Mouse (Mus musculus): ENCODE measurements around the gene Lsm2. TPM values are rescaled to one million over a fixed set of nuclear protein-coding genes. Genes with fewer than 3 reads are reported as not detected.
"Not testable (repeated sequence)": the region's sequence is repeated elsewhere in the genome, so short reads cannot be mapped to it uniquely, and the experiment has no call there.

The Lsm2 gene
- polyA plus RNA-seq, 1 experiment from 2014 or later, result 219 TPM

- Histone ChIP-seq H3K4me3 (ENCODE audit: low read depth, low read length) (peak overlapping the region; percentile 89; the same call in 1 of the 2 replicates), H3K9ac (replicated peaks; ENCODE audit: low read length) (no peak overlapping the region; the same call in 1 of the 2 replicates), H3K27me3 (ENCODE audit: control insufficient read depth, insufficient read depth, low read length) (no peaks in the 10 kb centered on the region), H3K27ac (replicated peaks; ENCODE audit: low read depth, low read length) (no peak overlapping the region), H3K4me1 (ENCODE audit: control insufficient read depth, insufficient read depth, low read length) (peaks cover 3% of the 10 kb centered on the region; the same call in 1 of the 2 replicates), H3K4me2 (ENCODE audit: low read depth, low read length) (peak overlapping the region; percentile 98), H3K36me3 (replicated peaks; ENCODE audit: control insufficient read depth, insufficient read depth, low read depth, low read length) (peaks cover 7% of the 10 kb centered on the region; the same call in 1 of the 2 replicates), H3K9me3 (replicated peaks; ENCODE audit: control insufficient read depth, low read length) (no peaks in the 10 kb centered on the region)
- WGBS, result 66% methylated on average over 9 of the region's 9 CpGs
- DNase-seq (ENCODE audit: low spot score), result no peak
- no peak for ATAC-seq (replicated peaks; ENCODE audit: insufficient number of reproducible peaks, low FRiP score, low TSS enrichment, low read depth)
These were observed 21.6 kb downstream of the Lsm2 start for GRCm38 (mm10) chr17:35003022-35003838.

DNA sequence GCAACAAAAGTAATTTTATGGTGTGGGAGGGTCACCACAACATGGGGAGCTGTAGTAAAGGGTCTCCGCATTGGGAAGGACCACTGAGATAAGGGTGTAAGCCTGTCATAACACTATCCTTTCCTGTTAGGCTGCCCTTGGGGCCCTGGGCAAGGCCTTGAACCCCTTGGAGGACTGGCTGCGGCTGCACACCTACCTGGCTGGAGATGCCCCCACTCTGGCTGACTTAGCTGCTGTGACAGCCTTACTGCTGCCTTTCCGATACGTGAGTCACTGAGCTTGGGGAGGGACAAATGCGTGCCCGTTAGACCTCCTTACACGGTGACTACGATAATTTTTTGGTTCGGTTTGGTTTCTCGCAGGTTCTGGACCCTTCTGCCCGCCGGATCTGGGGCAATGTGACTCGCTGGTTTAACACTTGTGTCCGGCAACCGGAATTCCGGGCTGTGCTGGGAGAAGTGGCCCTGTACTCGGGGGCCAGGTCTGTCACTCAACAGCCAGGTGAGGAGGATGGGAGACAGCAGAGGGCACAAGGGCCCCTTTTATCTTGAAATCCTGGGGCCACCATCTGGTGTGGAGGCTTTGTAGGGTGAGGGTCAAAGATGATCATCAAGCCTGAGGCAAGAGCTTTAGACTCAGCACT lies 22.5 kb downstream of the Lsm2 start:
- WGBS, result 93% methylated on average over 17 of the region's 17 CpGs
- Histone ChIP-seq H3K4me3 (ENCODE audit: low read depth, low read length) (no peak overlapping the region), H3K27ac (replicated peaks; ENCODE audit: low read depth, low read length) (no peak overlapping the region), H3K36me3 (replicated peaks; ENCODE audit: control insufficient read depth, insufficient read depth, low read depth, low read length) (peaks cover 7% of the 10 kb centered on the region), H3K9me3 (replicated peaks; ENCODE audit: control insufficient read depth, low read length) (no peaks in the 10 kb centered on the region), H3K4me2 (ENCODE audit: low read depth, low read length) (no peak overlapping the region), H3K4me1 (ENCODE audit: control insufficient read depth, insufficient read depth, low read length) (peaks cover 3% of the 10 kb centered on the region; the same call in 1 of the 2 replicates), H3K27me3 (ENCODE audit: control insufficient read depth, insufficient read depth, low read length) (no peaks in the 10 kb centered on the region), H3K9ac (replicated peaks; ENCODE audit: low read length) (no peak overlapping the region)
- DNase-seq (ENCODE audit: low spot score) (no peak), ATAC-seq (replicated peaks; ENCODE audit: insufficient number of reproducible peaks, low FRiP score, low TSS enrichment, low read depth) (no peak)

DNA sequence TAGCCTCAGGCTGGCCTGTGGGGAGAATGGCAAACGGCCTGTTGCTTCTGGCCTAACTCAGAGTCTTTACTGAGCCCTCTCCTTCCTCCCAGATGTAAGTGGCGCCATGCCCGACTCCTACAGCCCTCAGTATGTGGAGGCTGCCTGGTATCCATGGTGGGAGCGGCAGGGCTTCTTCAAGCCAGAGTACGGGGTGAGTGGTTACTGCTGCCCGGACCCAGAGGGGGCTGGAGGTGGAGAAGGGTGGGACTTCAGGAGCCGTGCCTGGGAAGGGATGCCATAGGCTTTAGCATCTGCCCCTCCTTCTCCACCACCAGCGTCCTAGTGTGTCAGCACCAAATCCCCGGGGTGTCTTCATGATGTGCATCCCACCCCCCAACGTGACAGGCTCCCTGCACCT lies 23.5 kb downstream of the Lsm2 start:
- no peaks in the 10 kb centered on the region for H3K27me3 ChIP-seq (ENCODE audit: control insufficient read depth, insufficient read depth, low read length)
- no peak overlapping the region for H3K4me3 ChIP-seq (ENCODE audit: low read depth, low read length)
- DNase-seq (ENCODE audit: low spot score), result no peak
- no peak overlapping the region for H3K4me2 ChIP-seq (ENCODE audit: low read depth, low read length)
- ATAC-seq (replicated peaks; ENCODE audit: insufficient number of reproducible peaks, low FRiP score, low TSS enrichment, low read depth), result no peak
- H3K9me3 ChIP-seq (replicated peaks; ENCODE audit: control insufficient read depth, low read length), result no peaks in the 10 kb centered on the region
- peaks cover 3% of the 10 kb centered on the region; the same call in 1 of the 2 replicates for H3K4me1 ChIP-seq (ENCODE audit: control insufficient read depth, insufficient read depth, low read length)
- 94% methylated on average over 10 of the region's 10 CpGs for WGBS
- H3K9ac ChIP-seq (replicated peaks; ENCODE audit: low read length), result no peak overlapping the region
- no peak overlapping the region for H3K27ac ChIP-seq (replicated peaks; ENCODE audit: low read depth, low read length)
- H3K36me3 ChIP-seq (replicated peaks; ENCODE audit: control insufficient read depth, insufficient read depth, low read depth, low read length), result peaks cover 7% of the 10 kb centered on the region

- WGBS, result 97% methylated on average over 4 of the region's 5 CpGs
- Histone ChIP-seq H3K4me3 (ENCODE audit: low read depth, low read length) (peak overlapping the region; percentile 5; the same call in 1 of the 2 replicates), H3K36me3 (replicated peaks; ENCODE audit: control insufficient read depth, insufficient read depth, low read depth, low read length) (peaks cover 15% of the 10 kb centered on the region)
- not testable (repeated sequence) for ATAC-seq (replicated peaks; ENCODE audit: insufficient number of reproducible peaks, low FRiP score, low TSS enrichment, low read depth); H3K9ac ChIP-seq (replicated peaks; ENCODE audit: low read length); H3K9me3 ChIP-seq (replicated peaks; ENCODE audit: control insufficient read depth, low read length); H3K4me2 ChIP-seq (ENCODE audit: low read depth, low read length); H3K27ac ChIP-seq (replicated peaks; ENCODE audit: low read depth, low read length); DNase-seq (ENCODE audit: low spot score); H3K27me3 ChIP-seq (ENCODE audit: control insufficient read depth, insufficient read depth, low read length); H3K4me1 ChIP-seq (ENCODE audit: control insufficient read depth, insufficient read depth, low read length)
These were observed 24.2 kb downstream of the Lsm2 start for GRCm38 (mm10) chr17:35005902-35006301.

GRCm38 (mm10) chr17:35007387-35007991 lies 25.8 kb downstream of the Lsm2 start:
- Histone ChIP-seq H3K4me1 (ENCODE audit: control insufficient read depth, insufficient read depth, low read length) (peaks cover 3% of the 10 kb centered on the region; the same call in 1 of the 2 replicates), H3K27me3 (ENCODE audit: control insufficient read depth, insufficient read depth, low read length) (no peaks in the 10 kb centered on the region), H3K4me2 (ENCODE audit: low read depth, low read length) (no peak overlapping the region), H3K27ac (replicated peaks; ENCODE audit: low read depth, low read length) (no peak overlapping the region), H3K36me3 (replicated peaks; ENCODE audit: control insufficient read depth, insufficient read depth, low read depth, low read length) (peaks cover 31% of the 10 kb centered on the region), H3K9ac (replicated peaks; ENCODE audit: low read length) (no peak overlapping the region), H3K9me3 (replicated peaks; ENCODE audit: control insufficient read depth, low read length) (no peaks in the 10 kb centered on the region), H3K4me3 (ENCODE audit: low read depth, low read length) (no peak overlapping the region)
- 94% methylated on average over 7 of the region's 7 CpGs for WGBS
- ATAC-seq (replicated peaks; ENCODE audit: insufficient number of reproducible peaks, low FRiP score, low TSS enrichment, low read depth) (no peak), DNase-seq (ENCODE audit: low spot score) (no peak)

- Histone ChIP-seq H3K4me1 (ENCODE audit: control insufficient read depth, insufficient read depth, low read length) (no peaks in the 10 kb centered on the region), H3K4me3 (ENCODE audit: low read depth, low read length) (no peak overlapping the region), H3K27me3 (ENCODE audit: control insufficient read depth, insufficient read depth, low read length) (no peaks in the 10 kb centered on the region), H3K9ac (replicated peaks; ENCODE audit: low read length) (no peak overlapping the region), H3K36me3 (replicated peaks; ENCODE audit: control insufficient read depth, insufficient read depth, low read depth, low read length) (peaks cover 49% of the 10 kb centered on the region), H3K4me2 (ENCODE audit: low read depth, low read length) (no peak overlapping the region), H3K9me3 (replicated peaks; ENCODE audit: control insufficient read depth, low read length) (no peaks in the 10 kb centered on the region), H3K27ac (replicated peaks; ENCODE audit: low read depth, low read length) (no peak overlapping the region)
- WGBS, result 89% methylated on average over 7 of the region's 7 CpGs
- no peak for DNase-seq (ENCODE audit: low spot score)
- no peak for ATAC-seq (replicated peaks; ENCODE audit: insufficient number of reproducible peaks, low FRiP score, low TSS enrichment, low read depth)
These were observed 27.9 kb downstream of the Lsm2 start for GRCm38 (mm10) chr17:35009586-35009985.

GRCm38 (mm10) chr17:35011440-35011839 lies 29.8 kb downstream of the Lsm2 start:
- H3K36me3 ChIP-seq (replicated peaks; ENCODE audit: control insufficient read depth, insufficient read depth, low read depth, low read length), result peaks cover 48% of the 10 kb centered on the region
- ATAC-seq (replicated peaks; ENCODE audit: insufficient number of reproducible peaks, low FRiP score, low TSS enrichment, low read depth), result no peak
- no peak for DNase-seq (ENCODE audit: low spot score)

More at GRCm38 (mm10) chr17:35011440-35011839, 29.8 kb downstream of the Lsm2 start:
- Histone ChIP-seq H3K4me1 (ENCODE audit: control insufficient read depth, insufficient read depth, low read length) (no peaks in the 10 kb centered on the region), H3K9ac (replicated peaks; ENCODE audit: low read length) (no peak overlapping the region), H3K9me3 (replicated peaks; ENCODE audit: control insufficient read depth, low read length) (no peaks in the 10 kb centered on the region), H3K27ac (replicated peaks; ENCODE audit: low read depth, low read length) (no peak overlapping the region), H3K4me3 (ENCODE audit: low read depth, low read length) (no peak overlapping the region), H3K27me3 (ENCODE audit: control insufficient read depth, insufficient read depth, low read length) (no peaks in the 10 kb centered on the region), H3K4me2 (ENCODE audit: low read depth, low read length) (no peak overlapping the region)
- whole genome bisulfite sequencing, result 94% methylated on average over 8 of the region's 8 CpGs

Measured in embryonic facial prominence, embryonic 11.5 days (tissue).